Mouse (Mus musculus): Measurements from ENCODE around the gene Hira.
"Not testable (repeated sequence)": the region's sequence is repeated elsewhere in the genome, so short reads cannot be mapped to it uniquely, and the experiment has no call there.

Gene Hira

DNA sequence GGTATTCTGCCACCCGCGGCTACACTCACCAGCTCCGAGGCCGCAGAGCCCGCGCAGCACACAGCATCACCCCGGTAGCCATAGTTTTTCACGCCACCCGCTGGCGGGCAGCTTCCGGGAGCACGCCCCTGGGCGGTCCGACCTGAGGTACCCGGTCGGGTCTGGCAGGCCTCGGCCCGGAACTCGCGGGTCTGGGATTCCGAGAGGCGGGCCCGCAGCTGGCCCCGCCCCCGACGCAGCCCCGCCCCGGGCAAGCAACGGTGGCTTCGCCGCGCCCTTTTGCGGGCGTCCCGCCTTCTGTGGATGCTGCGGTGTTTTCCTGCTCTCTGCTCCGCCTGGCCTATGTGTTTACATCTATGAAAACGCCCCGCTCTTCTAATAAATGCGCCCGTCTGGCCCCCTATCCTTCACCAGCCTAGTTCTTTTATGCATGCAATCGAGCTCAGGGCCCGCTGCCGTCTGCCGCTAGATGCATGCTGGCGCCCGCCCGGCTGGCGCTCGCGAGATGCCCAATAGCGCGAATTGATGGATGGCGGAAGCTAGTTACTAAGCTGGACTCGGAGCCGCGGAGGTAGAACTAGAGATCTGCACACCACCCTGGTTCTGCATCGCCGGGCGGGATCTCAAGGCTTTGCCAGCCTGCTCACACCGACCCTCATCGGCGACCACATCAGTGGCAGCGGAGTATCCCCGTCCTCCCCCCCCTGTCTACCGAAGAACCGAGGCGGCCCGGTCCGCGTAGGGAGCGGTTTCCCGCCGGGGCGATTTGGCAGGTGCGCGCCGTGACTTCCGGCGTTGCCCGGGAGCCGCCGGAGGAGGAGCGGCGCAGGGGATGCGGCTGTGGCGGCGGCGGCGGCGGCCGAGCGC, at the start of gene Hira, which contains the start of gene Mrpl40:
TSS of gene Hira (plus strand) at position 596 of the 867 bp plus-strand sequence.
TSS of gene Mrpl40 (minus strand) at position 421 of the 867 bp plus-strand sequence.
- peak; percentile 77 for DNase-seq (ENCODE audit: low read depth, low spot score)

DNA sequence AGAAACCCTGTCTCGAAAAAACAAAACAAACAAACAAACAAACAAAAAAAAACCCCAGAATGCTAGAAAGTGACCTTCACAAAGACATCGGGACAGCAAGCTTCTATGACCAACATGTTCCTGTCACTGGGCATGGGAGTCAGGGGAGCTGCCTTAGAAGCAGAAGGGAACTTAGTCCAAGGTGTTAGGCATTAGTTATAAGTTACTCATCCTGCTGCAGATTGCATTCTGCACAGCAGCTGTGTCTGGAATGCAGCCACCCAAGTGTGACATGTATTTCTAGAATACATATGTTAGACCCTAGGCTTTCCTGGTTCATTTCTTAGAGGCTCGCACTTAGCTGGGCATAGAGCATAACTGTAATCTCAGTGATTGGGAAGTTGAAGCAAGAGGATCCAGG, 48.2 kb upstream of the Hira start:
- DNase-seq (ENCODE audit: low read depth, low spot score), result no peak

DNA sequence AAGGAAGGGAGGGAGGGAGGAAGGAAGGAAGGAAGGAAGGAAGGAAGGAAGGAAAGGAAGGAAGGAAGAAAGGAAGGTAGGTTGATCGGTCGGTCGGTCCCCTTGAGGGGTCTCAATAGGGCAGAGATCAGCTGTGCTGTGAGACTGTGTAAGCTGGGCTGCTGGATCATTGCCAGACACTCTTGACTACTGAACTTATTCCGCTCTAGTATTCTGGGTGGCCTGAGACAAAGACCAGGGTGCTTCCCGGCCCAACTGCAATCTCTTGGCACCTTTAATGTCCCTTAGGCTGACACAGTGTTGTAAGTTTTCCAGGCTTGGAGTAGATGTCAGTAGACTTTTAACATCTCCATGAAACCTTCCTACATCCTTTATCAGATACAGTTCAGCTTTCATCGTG, 47.7 kb upstream of the Hira start:
- DNase-seq (ENCODE audit: low read depth, low spot score), result no peak

DNA sequence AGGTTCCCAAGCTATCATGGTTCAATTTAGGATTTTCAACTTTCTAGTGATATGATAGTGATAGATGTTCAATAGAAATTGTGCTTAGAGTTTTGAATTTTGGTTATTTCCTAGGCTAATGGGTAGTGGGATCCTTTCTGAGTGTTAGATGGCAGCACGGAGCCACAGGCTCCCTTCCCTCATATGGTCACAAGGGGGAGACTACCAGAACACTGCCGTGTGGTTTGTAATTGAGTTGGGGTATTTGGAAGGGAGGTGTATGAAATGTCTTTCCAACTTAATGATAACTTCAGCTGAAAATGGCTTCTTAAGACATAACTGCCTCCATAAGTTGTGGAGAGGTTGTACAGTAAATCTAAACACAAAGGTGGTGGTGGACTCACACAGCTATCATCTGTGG, 43.4 kb upstream of the Hira start:
- no peak for DNase-seq (ENCODE audit: low read depth, low spot score)

DNA sequence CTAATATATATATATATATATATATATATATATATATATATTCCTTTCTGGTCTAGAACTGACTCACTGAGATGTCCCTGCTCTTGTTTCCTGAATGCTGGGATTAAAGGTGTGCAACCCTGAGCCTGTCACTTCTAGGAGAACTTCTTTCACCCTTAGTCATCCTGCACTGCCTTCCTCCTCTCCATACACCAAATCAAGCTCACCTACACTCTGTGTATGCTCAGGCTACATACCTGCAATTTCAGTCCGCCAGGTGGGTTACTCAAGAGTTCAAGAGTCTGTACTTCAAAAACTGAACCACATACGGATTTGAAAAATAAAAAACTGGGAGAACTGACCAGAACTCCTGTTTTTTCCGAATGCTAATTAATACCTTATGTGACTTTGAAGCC, 40.8 kb upstream of the Hira start:
- no peak for DNase-seq (ENCODE audit: low read depth, low spot score)

DNA sequence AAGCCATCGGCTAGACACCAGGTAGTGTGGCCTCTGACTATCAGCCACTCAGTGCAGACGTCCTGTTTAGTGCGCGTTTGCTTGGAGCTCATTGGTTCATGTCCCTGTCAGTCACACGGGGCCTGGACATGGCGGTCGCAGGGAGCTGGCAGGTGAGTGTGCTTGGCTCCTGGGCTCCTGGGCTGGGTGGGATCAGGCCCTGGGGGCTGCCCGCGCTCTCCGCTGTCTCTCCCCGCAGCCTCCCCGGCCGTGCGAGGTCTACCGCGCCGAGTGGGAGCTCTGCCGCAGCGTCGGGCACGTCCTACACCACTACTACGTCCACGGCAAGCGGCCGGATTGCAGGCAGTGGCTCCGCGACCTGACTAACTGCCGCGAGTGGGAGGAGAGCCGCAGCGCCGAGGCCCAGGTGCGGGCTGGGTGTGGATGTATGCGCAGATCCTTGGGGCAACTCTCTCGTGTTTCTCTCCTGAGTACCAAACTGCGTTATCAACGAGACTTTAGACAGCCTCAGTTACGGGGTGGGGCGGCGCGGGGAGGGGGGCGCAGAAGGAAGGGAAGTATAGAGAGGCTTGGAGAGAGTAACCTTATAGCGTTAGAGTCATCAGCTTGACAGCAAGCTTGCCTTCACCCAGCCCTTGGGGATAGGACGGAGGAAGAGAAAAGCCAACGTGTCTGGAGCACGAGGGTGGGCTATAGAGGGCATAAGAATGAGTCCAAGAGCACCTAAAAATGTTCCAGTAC, 40.2 kb upstream of the Hira start, which contains the start of the genes 2510002D24Rik and Gm28539:
TSS of gene 2510002D24Rik (plus strand) at position 111 of the 741 bp plus-strand sequence.
TSS of gene Gm28539 (plus strand) at position 117 of the 741 bp plus-strand sequence.
- DNase-seq (ENCODE audit: low read depth, low spot score), result peak; percentile 94

DNA sequence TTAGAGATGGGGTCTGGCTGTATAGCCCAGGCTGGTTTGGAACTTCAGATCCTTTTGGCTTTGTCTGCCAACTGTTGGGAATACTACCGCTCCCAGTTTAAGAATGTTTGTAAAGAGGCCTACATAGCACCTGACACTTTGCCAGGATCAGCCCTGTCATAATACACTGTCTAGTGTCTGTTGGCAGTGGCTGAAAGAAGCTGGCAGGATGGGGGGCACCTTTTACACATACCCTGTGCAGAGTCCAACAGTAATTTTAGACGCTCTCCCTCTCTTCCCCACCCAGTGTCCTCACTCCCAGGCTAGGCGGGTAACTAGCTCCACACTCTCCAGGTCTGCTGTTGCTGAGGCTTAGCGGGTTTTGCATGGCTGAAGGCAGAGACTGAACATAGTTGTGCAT, 38.5 kb upstream of the Hira start:
- DNase-seq (ENCODE audit: low read depth, low spot score), result no peak

DNA sequence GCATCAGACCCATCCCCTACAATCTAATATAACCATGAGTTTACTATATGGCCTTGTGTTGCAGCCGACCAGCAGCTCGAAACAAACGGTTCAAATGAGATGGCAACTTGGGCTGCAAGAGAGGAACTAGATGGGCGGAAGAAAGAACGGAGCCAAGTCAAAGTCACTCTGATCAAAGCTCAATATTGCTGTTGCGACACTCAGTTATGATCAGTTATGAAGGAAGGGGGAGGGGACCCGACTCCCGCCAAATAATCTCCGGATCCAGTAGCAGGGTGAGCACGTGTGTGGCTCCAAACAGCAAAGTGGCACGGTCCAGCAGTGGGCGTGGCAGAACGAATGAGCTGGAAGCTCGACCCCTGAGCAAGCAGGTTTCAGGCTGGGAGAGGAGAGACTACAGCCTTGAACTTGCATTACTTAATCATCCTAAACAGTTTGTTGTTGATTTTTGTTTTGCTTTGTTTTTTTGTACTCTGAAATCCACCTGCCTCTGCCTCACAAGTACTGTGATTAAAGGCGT, 30.5 kb upstream of the Hira start:
- DNase-seq (ENCODE audit: low read depth, low spot score), result no peak

DNA sequence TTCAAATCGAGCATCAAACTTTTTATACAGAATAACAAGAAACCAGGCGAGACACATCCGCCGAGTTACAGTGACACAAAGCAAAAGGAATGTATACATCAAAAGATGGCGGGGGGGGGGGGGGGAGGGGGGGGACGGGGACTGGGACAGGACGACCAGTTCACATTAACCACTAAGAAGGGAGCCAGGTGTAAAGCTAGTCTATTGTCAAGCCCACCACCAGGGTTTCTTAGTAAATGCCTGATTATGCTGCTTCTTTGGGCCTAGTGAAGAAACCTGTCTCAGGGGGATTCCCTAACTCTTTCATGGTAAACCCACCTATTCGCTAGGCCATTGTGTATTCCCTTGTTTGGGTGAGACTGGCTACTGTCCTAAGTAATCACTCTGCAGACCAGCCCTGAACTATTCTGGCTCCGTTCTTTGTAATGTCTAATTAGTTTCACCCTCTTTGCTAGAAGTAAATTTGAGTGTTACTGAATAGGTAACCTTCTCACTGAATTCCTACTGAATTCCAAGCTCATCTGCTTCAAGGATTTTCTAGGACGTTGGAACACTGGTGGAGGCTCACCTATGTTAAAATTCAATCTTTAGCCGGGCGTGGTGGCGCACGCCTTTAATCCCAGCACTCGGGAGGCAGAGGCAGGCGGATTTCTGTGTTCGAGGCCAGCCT, 27.2 kb upstream of the Hira start:
- DNase-seq (ENCODE audit: low read depth, low spot score), result not testable (repeated sequence)

DNA sequence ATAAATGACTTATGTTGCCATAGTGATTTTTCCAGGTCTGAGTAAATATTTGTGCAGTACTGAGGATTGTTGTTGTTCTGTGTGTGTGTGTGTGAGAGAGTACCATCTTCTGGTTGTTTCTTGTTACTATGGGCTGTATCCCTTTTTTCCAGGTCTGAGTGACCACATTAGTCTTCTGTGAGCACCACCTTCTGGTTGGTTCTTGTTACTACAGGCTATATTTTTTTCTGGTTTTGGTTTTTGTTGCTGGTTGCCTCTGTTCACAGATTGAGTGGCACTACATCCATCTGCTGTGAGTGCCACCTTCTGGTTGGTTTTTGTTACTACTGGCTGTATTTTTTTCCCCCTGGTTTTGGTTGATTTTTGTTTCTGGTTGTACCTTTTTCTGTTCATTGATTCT, 18.3 kb upstream of the Hira start:
- no peak for DNase-seq (ENCODE audit: low read depth, low spot score)

DNA sequence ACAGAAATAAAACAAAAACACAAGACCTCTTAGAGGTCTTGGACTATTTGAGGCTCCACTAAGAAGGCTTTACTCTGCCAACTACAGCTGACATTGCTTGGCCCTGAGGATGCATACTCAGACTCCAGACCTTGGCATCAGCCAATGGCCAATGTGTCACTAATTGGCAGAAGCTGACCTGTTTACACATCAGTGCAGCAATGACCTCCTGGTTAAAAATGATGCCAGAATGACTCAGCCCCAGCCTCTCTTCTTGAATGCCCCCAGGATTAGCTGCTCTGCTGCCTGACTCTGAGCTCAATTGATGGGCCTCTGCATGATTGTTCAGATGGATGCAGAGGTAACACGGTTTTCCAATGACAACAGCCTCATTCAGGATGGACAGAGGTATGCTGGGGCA, 16.7 kb upstream of the Hira start:
- DNase-seq (ENCODE audit: low read depth, low spot score), result no peak

DNA sequence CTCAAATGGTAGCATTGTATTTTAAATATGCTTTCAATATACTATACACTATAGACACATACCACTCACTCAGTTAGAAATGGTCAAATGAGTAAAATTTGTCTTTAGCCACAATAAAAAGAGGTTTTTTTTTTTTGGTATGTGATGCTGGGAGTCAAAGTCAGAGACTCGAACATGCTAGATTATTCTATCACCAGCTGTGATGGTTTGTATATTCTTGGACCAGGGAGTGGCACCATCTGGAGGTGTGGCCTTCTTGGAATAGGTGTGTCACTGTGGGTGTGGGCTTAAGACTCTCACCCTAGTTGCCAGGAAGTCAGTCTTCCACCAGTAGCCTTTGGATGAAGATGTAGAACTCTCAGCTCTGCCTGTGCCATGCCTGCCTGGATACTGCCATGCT, 6.3 kb upstream of the Hira start:
- DNase-seq (ENCODE audit: low read depth, low spot score), result not testable (repeated sequence)

DNA sequence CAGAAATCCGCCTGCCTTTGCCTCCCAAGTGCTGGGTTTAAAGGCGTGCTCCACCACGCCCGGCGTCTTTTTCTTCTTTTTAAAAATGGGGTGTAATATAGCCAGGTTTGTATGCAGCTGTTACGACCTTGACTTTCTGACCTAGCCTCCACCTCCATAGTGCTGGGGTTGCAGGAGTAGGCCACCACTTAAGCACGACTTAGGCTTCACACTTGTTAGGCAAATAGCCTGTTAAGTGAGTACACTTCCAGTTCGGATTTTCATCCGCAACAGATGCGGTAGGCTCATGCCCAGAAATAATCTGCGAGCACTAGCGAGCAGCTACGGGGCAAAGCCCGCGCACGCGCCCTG, 771 bp upstream of the Hira start:
- DNase-seq (ENCODE audit: low read depth, low spot score), result no peak

DNA sequence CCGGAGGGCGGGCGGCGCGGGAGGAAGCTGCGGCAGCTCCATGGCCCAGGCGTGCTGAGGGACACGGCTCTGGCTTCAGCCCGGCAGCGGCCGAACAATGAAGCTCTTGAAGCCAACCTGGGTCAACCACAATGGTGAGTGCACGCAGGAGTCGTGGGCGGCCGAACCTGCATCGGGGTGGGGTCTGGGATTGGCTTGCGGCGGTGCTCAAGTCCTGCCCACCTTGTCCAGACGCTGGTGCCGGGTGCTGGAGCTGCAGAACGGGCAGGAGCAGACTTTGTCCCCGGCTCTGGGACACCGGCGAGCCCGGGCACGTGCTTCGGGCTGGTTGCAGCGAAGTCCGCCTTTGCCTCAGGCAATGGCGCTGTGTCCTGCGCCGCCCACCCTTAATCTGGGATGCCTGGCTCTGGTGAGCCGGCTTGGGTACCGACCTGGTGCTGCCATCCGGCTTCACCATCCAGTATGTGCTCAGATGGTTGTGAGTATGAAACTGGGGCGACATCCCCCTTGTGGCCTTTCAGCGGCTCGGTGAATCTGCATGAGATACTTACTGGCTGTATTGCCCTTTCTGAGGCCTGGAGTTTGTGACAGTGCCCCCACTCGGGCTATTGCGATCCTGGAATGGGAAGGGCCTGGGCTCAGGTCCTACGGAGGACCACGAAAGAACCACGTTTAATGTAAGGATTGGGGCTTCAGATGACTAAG, 701 bp downstream of the Hira start:
- DNase-seq (ENCODE audit: low read depth, low spot score), result no peak

DNA sequence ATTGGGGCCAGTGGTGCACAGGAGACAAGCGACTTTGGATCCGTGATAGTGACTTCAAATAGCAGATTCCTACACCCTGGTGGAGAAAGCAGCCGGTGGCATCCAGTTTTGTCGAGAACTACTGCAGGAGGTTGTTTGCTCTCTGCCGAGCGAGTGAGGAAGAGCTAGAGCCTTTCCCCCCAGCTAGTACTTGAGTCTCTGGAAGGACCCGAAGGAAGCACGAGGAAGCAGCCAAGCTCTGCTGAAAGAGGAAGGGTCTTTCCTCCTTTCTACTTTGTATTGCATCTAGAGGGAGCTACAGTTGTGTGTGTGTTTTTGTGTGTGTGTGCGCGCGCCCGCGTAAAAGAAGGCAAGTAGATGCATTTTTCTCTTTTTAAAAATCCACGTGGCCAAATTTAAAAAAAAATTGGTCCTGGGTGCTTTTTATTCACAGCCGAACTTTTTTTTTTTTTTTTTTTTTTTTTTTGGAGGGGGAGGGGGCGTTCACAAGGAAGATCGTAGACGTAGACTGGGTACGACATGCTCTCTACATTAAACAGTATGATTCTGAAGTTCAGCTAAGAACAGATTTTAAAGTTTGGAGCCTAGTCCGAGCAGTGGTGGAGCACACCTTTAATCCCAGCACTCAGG, 1.4 kb downstream of the Hira start:
- DNase-seq (ENCODE audit: low read depth, low spot score), result no peak

DNA sequence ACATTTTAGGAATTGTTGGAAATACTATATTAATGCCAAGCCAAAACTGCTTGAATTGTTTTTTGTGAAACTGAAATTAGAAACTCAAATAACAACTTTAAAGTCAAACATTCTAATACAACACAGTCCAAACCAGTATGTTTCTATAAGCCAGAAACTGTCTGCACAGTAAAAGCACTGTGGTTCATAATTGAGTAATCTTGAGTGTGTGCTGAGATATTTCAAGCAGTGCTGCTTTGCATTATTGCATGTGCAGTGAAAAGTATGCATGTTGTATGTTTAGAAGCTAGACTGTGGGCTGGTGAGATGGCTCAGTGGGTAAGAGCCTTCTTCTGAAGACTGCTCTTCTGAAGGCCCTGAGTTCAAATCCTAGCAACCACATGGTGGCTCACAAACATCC, 7.2 kb downstream of the Hira start:
- no peak for DNase-seq (ENCODE audit: low read depth, low spot score)

DNA sequence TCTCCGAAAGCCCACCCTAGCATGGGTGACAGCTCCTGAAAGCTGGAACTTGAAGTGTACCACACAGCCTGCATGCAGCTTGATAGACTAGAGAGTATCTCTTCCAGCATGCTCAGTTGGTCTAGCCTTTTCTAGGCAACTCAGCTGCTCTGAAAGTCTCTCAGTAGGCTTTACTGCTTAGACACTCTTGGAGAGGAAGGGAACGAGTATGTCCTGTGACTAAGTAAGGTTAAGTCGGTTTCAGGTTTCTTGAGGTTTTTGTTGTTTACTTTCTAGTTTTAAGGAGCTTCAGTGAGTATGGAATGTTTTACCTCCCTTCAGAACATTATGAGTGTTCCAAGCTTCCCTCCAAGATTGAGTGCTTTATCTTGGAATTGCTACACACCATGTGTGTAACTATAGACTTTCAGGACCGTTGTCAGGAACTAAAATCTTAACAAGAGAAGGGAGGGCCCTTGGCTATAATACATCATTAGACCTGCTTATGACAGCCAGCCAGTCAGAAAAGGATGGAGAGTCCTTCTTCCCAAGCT, 17.1 kb downstream of the Hira start:
- DNase-seq (ENCODE audit: low read depth, low spot score), result no peak

DNA sequence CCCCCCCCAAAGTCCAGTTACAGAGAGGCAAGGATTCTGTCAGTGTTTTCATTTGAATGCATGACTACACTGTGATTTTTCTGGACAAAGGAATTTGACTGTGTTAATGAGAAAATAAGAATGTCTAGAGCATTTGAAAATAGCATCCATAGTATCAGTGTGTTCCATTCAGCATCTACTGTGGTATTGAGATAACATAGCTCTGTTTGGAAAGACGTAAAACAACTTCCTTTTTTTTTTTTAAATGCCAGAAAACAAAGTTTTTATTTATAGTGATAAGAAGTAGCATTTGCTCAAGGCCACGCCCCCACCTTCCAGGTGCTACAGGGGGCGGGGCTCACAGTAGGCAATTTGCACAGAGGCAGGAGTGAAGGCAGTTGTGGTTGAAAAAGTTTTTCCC, 18.4 kb downstream of the Hira start:
- no peak for DNase-seq (ENCODE audit: low read depth, low spot score)

DNA sequence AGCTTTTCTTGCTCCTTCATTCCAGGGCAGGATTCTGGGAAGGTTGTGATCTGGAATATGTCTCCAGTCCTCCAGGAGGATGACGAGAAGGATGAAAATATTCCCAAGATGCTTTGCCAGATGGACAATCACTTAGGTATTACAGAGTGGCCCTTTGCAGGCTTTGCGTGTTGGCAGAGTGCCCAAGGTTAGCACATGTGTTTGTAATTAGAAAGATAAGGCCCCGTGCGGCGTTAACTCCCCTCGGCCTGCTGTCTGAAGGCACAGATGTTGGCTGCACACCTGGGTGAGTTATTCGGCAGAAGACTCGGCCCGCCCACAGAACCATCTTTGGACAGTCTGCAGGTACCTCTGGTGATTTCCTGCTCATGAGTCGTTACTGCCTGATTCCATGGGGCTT, 19.6 kb downstream of the Hira start:
- DNase-seq (ENCODE audit: low read depth, low spot score), result no peak

DNA sequence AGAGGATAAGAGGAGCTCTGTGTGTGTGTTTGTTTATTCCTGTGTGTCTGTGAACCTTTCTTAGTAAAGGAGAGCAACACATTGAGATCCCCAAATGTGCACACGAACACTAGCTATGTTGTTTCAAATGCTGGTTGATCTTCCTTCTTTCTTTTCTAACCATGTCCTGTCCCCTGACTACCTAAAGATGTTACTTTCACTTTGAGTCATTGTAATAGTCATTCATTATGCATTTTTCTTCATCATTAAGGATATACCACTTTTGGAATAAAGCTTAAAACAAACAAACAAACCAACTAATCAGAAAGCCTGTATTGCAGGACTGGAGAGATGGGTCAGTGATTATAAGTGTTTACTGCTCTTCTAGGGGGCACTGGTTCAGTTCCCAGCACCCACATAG, 28.8 kb downstream of the Hira start:
- DNase-seq (ENCODE audit: low read depth, low spot score), result no peak

DNA sequence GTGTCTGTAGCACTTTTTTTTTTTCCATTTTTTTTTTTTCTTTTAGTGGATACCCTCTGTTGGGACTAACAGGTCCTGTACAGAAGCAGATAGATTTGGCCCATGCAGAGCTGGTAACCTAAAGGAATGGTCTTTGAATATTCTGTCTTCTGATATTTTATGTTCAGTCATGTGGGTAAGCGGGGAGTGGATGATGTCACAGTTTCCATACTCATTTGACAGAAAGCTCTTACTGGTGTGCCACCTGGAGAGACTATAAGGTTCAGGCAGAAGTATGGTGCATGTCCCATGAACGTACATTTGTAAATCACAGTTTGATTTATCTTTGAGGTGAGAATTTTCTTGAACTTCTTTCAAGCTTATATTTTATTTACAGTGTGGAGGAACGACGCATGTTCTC, 39.2 kb downstream of the Hira start:
- no peak for DNase-seq (ENCODE audit: low read depth, low spot score)
